Mouse (Mus musculus) frontal cortex, postnatal 10 days (tissue): Measurements from ENCODE around the gene Mtif3.

Experiments used
- DNase-seq, 2 experiments: peaks; one replicate each; pipeline ENCODE4 v3.0.0; 2022; ENCODE audit warnings: low spot score in 2 of 2, mixed read lengths in 1 of 2

Mtif3 gene

DNA sequence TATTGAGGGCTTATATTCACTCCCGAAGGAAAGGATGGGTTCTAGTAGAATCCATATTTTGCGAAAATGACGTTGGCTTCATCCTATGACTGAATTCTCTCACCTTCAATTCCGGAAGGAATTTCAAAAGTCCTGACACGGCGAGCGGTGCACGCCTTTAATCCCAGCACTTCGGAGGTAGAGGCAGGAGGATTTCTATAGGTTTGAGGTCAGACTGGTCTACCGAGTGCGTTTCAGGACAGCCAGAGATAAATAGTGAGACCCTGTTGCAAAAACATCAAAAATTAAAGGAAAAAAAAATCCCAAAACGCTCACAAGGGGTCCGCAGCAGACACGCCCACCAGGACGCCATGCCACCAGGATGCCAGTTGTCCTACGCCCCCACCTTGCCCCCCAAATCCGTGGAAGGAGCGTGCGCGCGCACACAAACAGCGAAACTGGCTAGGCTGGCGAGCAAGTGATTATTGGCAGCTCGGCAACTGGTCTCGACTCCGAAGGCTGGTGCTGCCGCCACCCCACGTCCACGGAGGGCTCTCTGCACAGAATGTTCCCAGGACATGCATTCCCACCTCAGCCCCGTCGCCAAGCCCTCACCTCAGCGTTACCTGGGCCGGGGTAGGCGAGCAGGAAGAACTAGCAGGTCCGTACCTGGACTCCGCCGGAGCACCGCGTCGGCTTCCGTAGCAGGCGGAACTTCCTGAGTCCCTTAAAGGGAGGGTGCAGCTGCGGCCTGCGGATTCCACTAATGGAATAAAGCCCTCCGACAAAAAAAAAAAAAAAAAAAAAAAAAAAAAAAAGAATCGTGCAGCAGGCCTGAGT is at the start of gene Mtif3:
TSS of gene Mtif3 (minus strand) at position 683 of the 819 bp plus-strand sequence.
- peak; percentile 77 to 84 for DNase-seq

DNA sequence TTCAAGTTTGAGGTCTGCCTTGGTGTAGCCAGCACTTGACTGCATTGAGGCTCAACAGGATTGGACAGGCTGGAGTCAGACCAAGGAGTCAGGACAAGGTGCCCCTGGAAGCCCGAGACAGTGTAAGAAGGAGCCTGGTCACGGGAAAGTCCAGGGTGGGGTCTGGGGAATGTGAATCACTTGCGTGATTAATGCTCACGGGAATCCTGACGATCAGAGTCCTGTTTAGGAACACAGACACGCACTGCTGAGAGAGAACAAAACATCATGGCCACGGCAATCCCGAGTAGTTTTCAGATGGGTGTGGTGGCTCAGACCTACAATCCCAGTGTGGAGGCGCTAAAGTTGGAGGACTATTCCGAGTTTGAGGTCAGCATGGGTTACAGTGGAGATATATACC is 47.7 kb upstream of the Mtif3 start:
- no peak for DNase-seq

DNA sequence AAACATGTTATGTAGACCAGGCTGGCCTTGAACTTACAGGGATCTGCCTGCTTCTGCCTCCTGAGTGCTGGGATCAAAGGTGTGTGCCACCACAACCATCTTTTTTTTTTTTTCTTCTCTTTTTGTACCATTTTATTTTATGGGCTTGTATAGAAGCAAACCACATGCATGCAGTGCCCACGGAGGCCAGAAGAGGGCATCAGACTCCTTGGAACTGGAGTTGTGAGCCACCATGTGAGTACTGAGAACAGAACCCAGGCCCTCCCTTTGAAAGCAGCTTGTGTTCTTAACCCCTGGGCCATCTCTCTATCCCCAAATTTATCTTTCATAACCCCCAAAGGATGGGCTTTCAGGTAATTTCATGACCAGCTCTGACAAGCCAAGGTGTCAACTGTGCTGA is 39.7 kb upstream of the Mtif3 start:
- DNase-seq: no peak

DNA sequence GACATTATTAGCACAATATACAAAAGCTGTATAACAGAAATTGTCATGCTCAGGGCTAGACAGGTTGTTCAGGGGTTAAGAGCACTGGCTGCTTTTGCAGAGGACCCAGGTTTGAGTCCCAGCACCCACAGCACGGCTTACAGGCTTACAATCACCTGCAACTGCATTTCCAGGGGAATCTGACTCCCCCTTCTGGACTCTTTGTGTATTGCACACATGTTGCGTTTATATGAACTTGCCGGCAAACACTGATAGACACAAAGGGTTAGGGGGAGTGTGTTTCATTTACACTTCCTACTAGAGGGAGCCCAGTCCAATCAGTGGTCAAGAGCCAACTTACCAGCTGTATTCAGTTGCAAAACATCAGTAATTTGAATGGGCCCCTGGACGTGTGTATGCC is 37.7 kb upstream of the Mtif3 start:
- no peak for DNase-seq

DNA sequence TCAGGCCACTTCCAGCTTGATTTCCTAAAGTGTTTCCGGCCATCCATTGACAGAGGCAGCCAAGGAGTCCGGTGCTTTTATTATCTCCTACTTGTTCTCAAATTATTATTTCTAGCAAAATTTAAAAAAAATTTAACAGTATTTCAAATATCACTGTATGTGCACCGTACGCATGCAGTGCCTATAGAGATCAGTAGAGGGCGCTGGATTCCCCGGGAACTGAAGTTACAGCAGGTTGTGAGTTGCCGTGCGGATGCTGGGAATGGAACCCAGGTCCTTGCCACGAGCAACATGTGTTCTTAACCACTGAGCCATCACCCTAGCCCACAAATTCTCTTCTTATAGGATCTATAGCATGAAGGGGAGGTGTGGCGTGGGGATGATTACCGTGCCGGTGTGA is 35.2 kb upstream of the Mtif3 start:
- DNase-seq: no peak

DNA sequence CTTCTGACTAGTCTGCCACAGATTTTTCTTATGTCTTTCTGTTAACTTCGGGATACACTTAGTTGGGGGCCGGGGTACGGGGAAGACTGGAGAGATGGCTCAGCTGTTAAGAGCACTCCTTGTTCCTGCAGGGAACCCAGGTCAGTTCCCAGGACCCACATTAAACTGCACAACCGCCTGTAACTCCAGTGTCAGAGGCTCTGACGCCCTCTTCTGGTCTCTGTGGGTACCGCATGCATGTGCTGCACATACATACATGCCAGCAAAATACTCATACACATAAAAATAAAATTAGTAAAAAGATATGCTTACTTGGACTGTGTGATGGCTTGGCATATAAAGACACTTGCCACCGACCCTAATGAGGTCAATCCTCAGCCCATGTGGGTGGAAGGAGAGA is 33.2 kb upstream of the Mtif3 start:
- no peak for DNase-seq

DNA sequence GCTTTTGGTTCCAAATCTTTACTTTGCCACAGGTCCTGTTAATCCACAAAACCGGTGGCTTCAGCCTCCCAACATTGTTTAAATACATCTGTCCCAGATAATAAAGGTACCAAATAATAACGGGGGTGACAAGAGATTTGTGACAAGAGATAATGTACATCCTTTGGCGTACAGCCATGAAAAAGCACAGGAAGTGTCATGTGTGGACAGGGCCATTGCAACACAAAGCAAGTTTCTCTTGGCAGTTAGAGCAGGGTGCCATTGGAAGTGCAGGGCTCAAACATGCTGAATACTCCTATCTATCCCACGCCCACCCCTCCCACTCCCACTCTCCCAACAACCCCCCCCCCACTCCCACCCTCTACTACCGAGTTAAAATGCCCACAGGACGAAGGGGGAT is 31.4 kb upstream of the Mtif3 start:
- DNase-seq: no peak

DNA sequence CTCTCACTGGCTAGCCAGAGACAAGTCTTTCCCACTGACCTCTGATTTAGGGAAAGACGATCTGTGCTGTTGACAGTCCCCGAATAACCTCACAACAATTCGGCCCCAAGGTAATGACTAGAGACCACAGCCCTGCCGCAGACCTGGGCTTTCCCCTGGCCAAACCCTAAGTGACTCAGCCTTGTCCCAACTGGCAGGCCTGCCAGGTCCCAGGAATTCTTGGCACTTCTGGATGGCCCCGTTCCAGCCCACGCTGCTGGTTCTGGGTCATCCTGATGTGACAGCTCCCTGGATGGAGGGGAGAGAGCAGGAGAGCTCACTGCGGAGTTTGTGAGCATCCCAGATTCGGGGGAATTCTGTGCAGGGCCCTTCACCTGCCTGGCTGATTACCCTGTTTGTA is 29.9 kb upstream of the Mtif3 start:
- no peak for DNase-seq

DNA sequence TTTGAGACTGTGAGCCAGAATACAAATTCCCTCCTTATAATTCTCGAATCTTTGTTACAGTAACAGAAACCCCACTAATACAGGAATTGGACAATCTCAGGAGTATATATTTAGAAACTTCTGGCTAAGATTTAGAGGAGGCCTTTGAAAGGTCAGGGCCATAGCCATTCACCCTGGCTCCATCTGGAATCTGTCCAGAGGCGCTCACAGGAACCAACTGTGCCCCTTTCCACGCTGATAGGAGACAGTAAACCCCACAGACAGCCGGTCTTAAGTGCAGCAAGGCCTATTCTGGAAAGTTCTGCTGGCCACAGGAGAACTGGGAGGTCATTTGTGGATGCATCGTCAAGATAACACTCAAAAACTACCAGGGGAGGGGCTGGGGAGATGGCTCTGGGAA is 25.5 kb upstream of the Mtif3 start:
- DNase-seq: no peak

DNA sequence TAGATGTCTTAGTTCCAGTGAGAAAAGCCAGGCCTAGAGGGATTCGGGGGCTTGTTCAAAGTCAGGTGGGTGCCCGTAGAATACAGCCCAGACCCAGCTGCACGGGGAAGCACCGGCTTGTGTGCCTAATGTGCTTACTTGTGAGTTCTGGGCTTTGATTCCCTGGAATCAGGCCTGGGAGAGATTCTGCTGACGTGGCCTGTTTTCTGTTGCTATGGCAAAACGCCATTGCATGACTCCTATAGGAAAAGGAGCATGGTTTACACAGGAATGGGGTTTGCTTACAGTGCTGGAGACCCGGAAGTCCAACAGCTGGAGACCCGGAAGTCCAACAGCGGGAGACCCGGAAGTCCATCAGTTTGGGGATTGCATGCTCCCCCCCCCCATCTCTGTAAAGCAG is 24.0 kb upstream of the Mtif3 start:
- no peak for DNase-seq

DNA sequence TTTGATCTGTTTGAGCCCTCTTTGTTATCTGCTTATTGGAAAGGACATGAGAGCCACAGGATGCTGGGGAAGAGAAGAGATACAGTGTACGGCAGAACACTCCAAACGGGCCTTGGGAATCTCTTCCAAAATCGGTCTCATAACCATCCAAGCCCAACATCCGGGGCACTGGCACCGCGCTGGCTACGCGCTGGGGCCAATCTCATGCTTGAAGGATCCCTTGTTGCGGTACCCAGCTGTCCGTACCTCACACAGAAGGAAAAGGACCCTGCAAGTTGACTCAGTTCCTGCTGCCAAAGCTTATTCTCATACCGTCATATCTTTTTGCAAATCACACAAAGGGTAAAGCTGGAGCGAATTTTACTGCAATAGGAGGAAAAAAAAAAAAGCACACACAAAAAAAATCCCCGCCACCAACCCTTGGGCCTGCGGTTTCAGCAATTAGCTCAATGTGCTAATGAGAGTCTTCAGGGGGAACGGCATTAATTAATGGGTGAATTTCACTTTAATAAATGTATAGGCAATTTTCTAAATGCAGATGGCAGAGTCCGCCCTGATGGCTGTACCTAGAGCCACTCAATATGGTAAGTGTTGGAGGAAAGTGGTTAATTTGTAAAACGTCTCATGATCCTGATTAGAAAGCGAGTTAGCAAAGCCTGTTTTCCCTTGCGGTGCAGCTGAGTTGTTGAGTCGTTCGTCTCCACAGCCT is 22.3 kb upstream of the Mtif3 start:
- no peak for DNase-seq

DNA sequence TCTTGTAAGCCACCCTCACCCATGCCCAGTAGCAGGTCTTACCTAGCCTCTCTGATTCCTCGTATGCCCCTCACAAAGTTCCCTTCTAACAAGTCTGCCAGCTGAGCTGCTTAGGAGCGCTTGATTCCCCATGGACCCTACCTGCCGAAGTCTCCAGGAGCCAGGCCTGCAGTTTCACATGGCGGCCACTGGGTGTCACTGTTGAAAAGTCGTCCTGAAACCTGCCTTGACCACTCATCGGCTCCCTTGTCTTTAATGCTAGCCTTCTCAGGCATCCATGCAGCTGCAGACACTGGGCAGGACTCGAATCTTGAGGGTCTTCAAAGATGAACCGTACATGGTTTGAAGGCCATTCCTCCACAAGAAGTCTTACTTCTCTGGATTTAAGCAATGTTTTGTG is 19.6 kb upstream of the Mtif3 start:
- peak in 1 of 2 experiments; percentile 51 for DNase-seq

DNA sequence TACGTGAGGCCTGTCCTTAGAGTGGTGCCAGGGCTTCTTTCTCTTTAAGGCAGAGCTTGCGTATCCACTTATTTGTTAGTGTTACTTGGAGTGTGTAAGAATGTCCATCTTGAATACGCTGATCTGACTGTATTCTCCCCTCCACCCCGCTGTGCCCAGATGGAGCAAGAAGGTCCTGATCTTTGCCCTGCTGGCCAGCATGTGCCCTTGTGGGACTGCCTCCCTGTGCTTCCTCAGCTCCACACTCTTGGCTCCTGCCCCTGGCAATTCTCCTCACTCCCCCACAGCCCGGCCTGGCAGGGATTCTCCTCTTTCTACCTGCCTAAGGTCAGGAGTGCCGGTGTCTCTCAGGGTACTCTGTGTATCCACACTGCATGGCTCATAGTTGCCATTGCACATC is 17.8 kb upstream of the Mtif3 start:
- no peak for DNase-seq

DNA sequence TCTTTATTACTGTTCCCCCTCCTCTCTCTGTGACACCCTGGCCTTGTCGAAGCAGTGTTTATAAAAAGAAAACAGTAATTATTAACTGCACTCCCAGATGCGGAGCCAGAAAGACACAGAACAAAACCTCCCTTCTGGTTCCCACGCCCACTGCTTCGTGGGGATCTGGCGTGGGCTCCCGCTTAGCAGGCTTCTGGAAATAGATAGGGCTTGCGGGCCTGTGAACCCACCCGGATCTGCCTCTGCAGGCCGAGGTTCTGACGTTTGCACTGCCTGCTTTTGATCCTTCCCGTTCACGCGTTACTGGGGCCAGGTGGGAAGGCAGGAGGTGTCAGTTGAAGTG is 11.2 kb upstream of the Mtif3 start:
- no peak for DNase-seq

DNA sequence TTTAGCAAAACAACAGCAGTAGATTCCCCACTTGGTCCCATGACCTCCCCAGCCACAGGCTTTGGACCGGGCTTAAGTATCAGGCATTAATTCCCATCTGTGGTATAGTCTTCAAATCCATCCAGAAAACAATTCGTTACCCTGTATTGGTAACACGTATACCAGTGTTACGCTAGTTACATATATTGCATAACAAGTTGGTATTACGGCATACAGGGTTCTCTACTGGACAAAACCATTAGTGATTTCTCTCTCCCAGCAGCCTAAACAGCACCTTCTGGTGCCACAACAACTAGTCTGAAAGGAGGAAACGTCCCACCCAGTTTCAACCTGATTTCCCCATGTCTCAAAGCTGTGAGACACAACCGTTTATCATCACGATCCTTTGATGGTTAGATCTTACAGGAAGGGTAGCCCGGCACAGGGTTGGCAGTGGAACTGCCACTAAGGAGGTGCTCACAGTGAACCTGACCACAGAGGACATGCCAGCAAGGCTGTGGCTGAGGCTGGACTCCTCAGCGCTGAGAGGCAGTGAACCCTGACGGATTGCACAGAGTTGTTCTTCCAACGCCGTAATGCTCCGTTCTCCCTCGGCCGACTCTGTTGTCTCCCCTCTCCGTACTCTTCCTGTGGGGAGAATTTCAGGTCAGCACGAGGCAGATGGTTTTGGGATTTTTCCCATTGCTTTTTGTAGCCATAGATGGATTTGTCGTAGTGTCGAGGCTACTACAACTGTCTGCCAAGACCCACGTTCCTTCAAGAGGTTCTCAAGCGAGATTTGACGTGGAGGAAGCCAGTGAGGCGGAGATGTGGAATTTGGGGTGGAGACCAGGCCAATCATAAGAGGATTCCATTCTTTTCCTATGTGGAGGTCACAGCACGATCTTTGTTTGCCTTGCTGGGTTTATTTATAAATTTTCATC is 10.5 kb upstream of the Mtif3 start:
- DNase-seq: no peak

DNA sequence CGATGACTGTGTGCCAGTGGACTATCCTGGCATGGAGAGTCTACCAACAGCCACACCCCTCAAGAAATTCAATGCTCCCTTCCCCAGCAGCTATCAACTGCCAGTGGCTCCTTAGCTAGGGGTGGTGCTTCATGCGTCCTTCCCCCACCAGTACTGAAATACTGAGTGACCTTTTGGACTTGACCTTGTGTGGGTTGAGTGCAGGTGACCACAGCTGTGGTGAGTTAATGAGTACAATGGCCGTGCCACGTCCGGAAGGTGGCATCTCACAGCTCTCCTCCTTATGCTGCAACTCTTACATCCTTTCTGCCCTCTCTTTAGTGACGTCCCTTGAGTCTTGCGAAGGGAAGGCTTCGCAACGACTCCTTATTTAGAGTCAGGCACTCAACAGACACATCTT is 9.8 kb upstream of the Mtif3 start:
- DNase-seq: no peak

DNA sequence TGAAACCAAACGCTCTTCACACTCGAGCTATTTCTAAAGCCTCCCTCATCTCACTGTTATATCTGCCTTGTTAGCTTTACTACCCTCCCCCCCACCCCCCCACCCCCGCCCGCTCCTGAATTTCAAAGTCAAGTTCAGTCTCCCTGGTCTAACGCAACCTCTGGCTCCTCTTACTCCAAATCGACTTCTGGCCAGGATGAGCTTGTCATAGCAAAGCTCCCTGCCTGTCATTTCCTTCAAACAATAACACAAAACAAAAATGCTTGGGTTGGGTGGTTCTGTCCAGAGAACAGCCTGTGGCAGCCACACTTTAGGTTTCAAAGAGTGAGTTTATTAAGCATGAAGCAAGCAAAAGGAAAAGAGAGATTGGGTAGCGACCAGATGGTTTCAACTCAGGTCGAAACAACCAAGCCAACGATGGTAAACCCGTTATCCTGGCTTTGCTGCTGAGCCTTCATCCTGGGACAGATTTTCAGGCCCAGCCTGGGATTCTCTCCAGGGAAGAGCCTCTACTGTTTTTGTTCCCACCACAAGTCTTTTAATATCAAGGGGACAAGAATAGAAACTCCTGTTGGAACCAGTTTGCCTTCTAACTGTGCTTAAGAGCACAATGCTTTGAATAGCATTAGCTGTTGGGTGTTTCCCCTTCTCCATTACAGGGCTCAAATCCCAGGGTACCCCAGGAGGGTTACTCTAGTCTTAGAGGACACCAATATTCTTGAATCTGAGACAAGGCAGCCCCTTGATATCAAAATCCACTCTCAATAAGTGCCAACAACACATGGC is 8.4 kb upstream of the Mtif3 start:
- no peak for DNase-seq

DNA sequence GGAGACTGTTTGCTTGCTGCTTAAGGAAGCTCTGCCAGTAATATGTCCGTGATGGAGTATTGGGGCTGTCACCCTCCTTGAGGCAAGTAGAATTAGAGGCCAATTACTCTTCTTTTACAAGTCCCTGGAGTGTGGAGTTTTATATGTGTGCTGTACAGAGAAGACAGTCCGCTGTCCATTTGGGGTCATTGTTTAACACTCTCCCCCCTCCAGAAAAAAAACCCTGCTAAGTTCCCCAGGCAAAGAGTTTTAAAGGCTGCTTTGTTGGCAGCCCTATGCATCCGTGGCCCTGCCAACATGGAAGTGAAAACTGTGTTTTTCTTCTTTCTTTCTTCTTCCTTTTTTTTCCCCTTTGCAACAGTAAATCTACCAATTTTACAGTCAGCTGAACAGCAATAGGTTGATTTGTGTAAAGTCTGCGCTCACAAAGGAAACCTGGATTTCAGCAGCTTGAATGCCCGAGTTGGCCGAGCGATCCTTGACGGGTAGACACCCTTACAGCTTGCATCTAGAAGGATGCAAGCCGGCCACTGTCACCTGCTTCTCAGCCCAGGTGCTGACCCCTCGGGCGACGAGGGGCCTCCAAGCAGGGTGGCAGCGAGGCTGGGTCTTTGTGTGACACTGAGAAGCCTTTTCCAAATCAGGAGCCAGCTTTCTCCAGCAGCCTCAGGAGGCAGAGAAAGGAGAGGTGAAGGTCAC is 5.2 kb upstream of the Mtif3 start:
- DNase-seq: no peak

DNA sequence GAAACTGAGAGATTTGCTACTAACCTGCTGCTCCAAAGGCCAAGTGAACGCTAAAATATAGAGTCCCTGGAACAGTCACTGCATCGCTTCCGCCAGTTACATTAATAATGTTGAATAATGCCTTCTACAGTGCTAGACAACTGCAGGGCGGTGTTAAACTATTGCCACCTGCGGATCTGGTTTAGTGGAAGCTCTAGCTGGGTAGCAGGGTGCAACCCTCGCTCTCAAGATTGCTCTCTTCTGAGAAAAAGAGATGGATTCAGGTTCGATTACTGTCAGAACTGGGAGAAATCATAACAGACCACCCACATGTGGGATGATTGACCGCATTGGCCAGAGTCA is 308 bp upstream of the Mtif3 start:
- no peak for DNase-seq

DNA sequence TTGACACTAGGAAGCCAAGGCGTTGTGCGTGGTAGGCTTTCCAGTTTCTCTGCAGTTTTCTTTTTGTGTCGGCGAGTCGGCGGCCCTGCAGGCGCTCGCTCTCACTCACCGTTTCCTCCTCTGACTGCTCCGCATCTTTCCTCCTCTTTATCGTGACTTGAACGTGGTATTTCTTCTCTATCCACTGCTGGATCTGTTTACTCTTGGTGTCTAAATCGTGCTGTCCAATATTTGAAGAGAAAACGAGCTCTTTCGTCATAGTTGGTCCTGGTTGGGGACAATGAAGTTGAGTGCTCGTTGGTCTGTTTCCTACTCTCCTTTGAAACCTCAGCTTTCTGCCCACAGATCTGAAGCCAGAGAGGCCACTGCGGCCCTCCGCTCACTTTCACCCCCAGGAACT is 6.9 kb downstream of the Mtif3 start:
- no peak for DNase-seq

DNA sequence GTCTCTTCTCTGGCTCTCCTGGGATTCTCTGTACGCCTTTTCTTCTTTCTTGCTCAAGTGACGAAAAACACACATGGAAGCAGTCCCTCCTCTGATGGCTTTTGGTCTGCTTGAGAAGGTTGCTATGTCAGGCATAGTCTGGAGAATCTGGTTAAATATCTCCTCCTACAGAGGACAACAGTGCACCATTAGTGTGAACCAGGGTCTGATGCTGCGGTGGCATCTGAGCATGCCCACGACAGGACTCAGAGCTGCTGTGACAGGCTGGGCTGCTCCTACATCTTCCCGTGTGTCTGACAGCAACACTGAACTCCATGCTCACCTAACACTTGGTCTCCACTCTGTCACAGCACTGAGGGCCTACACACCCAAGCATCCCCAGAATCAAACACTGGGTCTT is 7.9 kb downstream of the Mtif3 start:
- no peak for DNase-seq
